Mouse (Mus musculus) adrenal gland, postnatal 10 days (tissue): ENCODE data around the gene Gpatch3. TPM values are rescaled to one million over a fixed set of nuclear protein-coding genes. Genes with fewer than 3 reads are reported as not detected.

Experiments
- DNase-seq: peaks from one replicate; pipeline ENCODE4 v3.0.0; 2021; ENCODE audit warnings: mixed read lengths
- total RNA-seq, 2 experiments: library from RNA; stranded (reverse); gene quantifications; 2 replicates each; pipeline ENCODE4 v1.2.3; 2021

Gpatch3 gene
- total RNA-seq, 2 experiments from 2014 or later: 5.7 to 8.1 TPM

- peak; percentile 91 for DNase-seq
These were observed 9.8 kb downstream of the Gpatch3 start, which contains the start of gene Gpn2 for GRCm38 (mm10) chr4:133584059-133584951. Gene Gpn2, plus strand, starts transcription at chr4:133584362.

GRCm38 (mm10) chr4:133592570-133592969 is 18.0 kb downstream of the Gpatch3 start:
- DNase-seq: peak; percentile 83

GRCm38 (mm10) chr4:133595538-133595937 is 21.0 kb downstream of the Gpatch3 start:
- no peak for DNase-seq

GRCm38 (mm10) chr4:133596084-133596483 is 21.5 kb downstream of the Gpatch3 start:
- DNase-seq: no peak

GRCm38 (mm10) chr4:133598616-133599015 is 24.1 kb downstream of the Gpatch3 start:
- DNase-seq: no peak

DNA sequence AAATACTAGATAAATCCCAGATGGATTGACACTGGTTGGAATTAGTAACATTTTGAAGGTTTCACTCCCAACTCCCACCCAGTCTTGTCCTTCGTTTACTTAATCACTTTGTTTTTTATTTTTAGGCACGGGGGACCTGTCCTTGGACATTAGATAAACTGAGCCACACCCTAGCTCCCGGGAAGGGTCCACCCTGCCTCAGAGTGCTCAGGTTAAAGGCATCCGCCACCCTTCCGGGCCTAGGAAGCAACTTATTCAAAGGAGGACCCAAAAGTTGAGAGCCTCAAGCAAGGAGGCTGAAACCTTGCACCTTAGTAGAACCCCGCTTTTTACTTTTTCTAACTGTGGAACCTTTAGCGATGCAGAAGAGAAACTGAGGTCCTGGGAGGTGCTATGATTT is 24.6 kb downstream of the Gpatch3 start:
- DNase-seq: no peak

DNA sequence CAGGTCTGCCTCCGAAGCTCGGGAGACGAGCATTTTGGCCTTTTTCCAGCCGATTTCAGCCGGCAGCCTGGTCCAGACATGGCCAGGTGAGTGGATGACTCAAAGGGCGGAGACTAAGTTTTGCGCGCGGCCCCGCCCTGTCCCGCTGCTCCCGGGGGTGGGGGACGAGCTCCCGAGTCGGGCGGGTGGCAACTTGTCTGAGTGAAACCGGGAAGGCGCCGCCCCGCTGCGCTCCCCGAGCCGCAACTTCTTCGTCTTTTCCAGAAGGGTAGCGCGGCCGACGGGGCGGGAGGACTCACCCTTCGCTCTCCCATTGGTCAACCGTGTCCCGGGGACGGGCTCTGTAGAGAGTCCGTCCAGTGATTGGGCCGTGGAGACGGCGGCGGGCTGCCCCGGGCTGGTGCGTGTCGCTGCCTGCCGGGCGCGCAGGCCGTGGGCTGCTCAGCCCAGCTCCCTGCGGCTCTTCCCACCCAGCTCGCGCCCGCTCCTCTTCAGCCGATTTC is 25.1 kb downstream of the Gpatch3 start:
- DNase-seq: peak; percentile 94

- DNase-seq: no peak
These were observed 25.8 kb downstream of the Gpatch3 start for GRCm38 (mm10) chr4:133600306-133600705.

GRCm38 (mm10) chr4:133601721-133602218 is 27.2 kb downstream of the Gpatch3 start, which contains the start of gene Sfn:
Gene Sfn, minus strand, starts transcription at chr4:133602168.
- peak; percentile 61 for DNase-seq

DNA sequence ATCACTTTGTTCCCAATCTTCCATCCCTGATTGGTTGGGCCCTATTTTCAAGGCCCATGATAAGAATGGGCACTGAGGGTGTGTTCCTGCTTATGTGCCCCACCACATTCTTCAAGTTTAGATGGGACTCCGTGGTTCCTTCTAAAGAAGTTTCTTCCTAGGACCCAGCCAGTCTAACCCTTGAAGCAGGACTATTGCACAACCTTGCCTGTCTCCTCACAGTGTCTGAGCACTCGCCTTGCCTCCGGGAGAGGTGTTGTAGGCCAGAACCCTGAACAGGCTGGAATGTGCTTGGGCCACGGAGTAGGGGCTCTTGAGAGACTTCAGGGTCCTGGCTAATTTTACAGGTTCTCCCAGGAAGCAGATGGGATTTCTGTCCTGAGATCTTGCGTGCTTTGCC is 28.5 kb downstream of the Gpatch3 start:
- DNase-seq: no peak

DNA sequence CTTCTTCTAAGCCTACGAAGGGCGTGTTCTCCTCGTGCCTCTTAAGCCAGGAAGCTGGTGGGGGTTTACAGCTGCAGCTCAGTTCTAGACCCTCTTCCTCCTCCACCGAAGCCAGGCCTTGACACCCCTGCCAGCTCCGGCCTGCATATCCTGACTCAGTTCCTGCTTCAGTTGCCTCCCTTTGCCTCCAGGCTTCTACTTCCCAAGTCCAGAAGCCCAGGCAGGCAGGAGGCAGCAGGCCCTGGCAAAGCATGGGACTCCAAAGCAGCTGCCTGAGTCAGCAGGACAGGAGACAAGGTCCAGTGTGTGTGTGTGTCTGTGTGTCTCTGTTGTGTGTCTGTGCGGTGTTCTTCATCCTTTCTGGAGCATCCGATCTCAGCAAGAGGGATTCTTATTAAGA is 29.6 kb downstream of the Gpatch3 start:
- DNase-seq: no peak

- no peak for DNase-seq
These were observed 30.3 kb downstream of the Gpatch3 start for GRCm38 (mm10) chr4:133604856-133605255.

DNA sequence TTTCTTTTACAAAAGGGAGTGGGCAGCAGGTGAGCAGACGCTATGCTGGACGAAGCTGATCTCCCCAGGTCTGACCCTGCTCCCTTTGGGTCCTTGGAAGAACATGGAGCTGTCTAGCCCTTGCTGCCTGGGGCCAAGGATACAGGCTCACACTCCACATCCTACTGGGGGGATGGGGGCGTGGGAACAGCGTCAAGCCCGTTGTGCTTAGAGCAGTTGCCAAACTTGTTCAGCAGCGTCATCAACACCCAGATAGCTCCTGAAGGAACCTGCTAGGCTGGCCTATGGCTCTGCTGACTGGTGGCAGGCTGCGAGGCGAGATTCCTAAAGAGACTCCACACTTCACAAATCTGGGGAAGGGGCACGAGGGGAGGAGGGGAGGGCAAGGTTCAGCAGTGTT is 30.8 kb downstream of the Gpatch3 start:
- DNase-seq: no peak

DNA sequence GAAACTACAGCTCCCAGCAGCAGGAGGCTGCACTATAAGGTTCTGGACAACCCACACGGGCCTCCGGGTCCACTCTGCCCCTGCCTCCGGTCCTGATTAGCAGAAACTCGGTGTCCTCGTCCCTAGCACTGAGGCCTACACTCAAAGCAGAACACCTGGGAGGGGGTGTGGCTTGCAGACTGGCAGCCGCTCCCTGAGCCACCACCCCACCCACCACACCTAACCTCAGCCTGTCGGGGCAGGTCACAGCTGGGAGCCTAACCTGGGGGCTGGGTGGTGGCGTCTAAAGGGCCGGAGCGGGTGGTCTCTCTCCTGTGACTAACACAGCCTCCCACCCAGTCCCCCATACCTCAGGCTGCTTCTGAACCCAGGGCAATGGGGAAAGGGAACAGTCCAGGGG is 32.7 kb downstream of the Gpatch3 start:
- no peak for DNase-seq

- peak; percentile 91 for DNase-seq
These were observed 35.2 kb downstream of the Gpatch3 start for GRCm38 (mm10) chr4:133609719-133610118.

DNA sequence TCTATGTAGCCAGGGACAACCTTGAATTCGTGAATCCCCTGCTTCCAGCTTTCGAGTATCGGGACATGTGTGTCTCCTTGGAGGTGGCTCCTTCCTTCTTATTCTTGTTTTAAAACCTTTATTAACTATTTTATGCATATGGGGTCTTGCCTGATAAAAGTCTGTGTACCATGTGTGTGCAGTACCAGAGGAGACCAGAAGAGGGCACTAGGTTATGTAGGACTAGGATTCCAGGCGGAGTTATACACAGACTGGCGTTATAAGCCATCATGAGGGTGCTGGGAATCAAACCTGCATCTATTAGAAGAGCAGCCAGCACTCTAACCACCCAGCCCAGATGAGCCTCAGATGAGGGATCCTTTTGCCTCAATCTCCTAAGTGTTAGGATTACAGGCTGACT is 37.3 kb downstream of the Gpatch3 start:
- no peak for DNase-seq

DNA sequence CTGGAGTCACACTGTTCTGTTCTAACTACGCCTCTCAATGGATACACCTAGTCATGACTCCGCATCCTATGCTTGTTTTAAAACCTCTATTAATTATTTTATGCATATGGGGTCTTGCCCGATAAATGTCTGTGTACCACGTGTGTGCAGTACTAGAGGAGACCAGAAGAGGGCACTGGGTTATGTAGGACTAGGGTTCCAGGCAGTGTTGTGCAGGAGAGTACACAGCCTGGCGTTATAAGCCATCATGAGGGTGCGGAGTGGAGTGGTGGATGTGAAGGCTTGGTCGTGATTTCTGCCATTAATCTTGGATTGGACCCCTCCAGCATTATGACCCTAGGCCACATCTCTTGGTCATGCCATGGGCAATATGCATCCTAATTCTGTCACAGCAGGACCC is 37.9 kb downstream of the Gpatch3 start:
- no peak for DNase-seq

GRCm38 (mm10) chr4:133613026-133613425 is 38.5 kb downstream of the Gpatch3 start:
- DNase-seq: no peak

DNA sequence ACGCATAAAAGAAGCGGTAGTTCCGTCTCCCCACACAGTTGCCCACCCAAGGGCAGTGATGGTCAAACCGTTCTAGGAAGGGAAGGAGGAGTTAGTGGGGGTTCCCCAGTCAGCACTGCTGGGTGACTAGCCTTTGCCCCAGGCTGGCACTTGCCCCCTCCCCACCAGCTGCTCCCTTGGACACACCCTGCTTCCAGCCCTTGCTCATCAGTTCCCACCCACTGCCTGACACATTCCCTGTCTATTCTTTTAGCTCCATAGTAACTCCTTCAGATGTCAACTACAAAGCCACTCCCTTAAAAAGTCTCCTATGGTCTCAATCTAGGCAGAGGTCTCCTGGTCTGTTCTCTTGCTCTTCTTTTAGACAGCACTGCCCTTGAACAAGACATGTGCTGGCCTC is 39.3 kb downstream of the Gpatch3 start:
- DNase-seq: no peak

DNA sequence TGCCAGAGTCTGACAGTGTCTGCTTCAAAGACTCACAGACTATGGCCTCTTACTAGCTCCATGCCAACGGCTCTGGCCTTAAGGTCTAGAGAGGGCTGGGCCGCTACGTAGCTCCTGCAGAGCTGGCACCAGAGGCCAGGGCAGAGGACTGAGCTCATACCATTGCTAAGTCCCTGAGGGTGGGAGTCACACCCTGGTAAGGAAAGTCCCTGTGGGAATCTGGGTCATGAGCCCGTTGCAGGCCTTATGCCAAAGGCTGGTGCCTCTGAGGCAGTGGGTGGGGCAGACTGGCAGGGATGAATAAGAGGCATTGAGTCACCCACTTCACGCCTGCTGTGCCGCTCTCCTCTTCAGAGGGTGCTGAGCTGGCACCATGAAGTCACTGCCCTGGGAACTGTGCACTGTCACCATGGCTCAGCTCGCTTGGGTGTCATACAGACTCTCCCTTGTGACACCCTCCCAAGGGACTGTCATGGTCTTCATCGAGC is 39.8 kb downstream of the Gpatch3 start:
- peak; percentile 85 for DNase-seq

DNA sequence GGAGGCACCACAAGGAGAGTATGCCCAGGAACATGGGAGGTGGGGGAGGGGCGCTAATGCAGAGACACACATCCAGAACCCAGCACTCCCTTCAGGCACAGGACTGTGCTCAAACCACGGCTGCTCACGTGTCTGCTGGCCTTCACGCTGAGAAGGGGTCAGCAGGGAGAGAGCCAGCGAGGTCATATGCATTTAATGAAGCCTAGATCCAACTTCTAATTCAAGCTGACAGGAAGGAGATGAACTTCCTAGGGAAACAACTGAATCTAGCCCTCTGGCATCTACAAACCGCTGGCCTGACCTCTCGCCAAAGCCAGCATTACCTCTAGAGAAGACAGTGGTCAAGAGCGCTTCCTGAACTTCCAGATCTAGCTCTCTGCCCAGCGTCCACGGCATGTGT is 40.9 kb downstream of the Gpatch3 start:
- DNase-seq: no peak

GRCm38 (mm10) chr4:133617936-133618335 is 43.4 kb downstream of the Gpatch3 start:
- no peak for DNase-seq

- no peak for DNase-seq
These were observed 45.1 kb downstream of the Gpatch3 start for GRCm38 (mm10) chr4:133619473-133620136.
